Mouse (Mus musculus): ENCODE measurements at regions not wholly inside any gene's neighbourhood (a gene's known extent, or its start where the extent isn't known, plus 50 kb on each side); places are given as distances from the start of the nearest gene placed in this dataset.
A peak's percentile ranks its signal among the peaks of the same experiment; 100 is the strongest.

DNA sequence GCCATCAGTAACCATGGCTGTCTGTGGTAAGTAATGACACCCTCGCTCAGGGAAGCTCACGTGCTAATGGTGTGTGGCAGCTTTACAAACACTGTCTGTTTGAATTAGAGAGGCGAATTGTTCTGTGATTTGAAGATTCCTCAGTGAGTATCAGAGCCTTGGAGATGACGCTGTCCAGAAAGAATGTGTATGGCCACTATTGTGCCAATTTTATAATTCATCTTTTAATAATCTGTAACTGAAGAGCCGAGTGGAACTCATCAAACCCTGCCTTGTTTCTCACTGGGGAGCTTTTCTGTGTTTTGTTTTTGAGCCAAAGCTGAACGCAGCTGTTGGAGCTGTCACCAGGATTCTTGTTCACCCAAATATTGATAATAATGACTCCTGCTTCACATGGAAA, 171.7 kb downstream of the Dact1 start:
- no peak for DNase-seq (ENCODE audit: low spot score in 2 of 2)

DNA sequence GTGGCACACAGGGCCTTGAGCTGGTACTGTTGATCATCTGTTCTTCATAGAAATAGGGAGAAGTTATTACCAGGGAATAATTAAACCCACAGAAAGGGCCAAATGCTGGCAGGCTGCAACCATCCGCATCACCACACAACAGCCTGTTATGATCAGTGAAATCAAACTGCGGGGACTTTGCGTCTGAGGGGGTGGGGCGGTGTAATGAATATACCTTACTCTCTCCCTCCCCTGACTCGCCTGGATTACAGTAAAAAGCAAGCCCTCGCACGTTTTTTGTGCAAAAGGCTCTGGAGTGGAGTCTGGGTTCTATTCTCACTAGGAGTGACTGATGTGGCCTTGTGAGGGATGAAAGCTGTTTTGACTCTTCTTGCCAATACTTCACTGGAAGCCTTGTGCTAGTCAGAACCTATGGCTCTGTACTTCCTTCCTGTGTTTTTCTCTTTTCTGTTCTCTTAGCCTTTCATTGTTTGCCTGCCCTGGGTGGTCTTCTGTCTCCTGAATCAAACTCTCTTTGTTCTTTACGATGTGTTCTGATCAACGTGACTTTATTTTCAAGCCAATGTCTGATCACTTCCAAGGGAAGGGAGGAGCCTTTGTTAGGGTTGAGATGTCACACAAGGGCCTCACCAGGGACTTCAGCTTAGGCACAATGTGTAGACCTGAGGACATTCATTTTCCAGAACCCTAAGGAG, 172.4 kb downstream of the Dact1 start:
- no peak for DNase-seq (ENCODE audit: low spot score in 2 of 2)

DNA sequence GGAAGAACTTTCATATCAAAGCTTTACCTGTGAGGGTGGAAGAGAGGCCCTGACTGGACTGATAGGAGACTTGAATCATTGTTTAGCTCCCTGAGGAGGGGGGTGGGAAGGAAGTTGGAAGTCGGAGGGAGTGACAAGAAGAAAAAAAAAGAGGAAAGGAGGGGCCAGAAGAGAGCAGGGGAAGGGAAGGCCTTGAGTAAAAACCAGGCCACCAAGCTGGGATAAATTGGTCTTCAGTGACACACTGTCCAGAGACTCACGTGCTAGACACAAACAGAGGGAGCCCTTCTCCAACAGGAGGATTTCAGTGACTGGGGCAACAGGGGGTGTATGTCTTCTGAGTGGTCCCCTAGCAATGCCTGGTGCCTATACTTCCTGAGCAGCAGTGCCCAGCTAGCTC, 172.9 kb downstream of the Dact1 start:
- DNase-seq (ENCODE audit: low spot score in 2 of 2) = no peak

DNA sequence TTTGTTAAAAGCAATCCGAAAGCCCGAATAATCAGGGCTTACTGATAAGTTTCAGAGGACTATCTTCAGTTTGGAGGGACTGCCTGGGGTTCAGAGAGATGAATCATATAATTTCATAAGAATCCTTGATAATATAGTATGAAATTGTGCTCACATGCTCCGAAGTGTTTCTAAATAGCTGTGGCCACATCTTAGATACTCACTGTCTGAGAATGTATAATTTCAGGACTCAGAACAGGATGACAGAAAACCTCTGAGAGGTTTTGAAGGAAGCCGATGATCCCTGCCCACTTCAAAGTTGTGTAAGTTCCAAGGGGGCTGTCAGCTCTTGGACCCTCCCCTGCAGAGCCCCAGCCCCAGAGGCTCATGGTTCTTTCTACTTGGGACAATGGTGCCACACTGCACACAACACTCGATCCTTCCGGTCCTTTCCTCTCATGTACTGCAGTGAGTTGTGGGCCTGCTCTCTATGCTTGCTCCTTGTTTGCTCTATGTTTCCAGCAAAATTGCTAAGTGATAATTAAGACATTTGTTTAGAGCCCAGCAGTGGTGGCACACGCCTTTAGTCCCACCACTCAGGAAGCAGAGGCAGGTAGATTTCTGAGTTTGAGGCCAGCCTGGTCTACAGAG, 174.0 kb downstream of the Dact1 start:
- no peak for DNase-seq (ENCODE audit: low spot score in 2 of 2)

DNA sequence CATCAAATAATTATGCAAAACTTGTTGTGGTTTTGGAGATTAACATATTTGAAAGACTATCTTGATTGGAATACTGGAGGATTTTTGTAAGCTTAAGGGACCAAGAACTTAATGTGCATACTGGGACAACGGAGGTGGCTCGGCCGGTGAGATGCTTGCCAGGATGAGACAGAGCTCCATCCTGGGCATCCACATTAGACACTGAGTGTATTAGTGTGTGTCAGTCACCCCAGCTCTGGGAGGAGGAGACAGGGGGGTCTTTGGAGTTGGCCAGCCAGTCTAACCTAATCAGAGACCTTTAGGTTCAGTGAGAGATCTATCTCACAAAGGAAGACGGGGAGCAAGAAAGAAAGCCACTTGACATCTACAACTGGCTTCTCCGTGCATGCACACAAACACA, 174.6 kb downstream of the Dact1 start:
- no peak for DNase-seq (ENCODE audit: low spot score in 2 of 2)

DNA sequence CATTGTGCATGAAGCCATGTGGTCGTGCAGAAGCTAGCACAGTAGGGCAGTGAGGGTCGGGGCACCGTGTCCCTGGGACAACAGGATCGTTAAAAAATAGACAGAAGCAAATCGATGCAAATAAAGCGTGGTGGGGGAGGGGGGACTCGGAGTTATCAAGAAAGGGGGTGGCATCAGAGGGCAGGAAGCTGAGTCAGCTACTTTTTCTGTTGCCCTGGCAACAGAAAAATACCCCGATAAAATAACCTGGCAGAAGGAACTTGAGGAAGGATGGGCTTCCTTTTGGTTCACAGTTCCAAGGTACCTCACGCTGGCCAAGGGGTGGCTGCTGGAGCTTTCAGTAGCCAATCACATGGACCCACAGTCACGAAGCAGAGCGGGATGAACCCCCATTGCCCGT, 176.4 kb downstream of the Dact1 start:
- no peak for DNase-seq (ENCODE audit: low spot score in 2 of 2)

DNA sequence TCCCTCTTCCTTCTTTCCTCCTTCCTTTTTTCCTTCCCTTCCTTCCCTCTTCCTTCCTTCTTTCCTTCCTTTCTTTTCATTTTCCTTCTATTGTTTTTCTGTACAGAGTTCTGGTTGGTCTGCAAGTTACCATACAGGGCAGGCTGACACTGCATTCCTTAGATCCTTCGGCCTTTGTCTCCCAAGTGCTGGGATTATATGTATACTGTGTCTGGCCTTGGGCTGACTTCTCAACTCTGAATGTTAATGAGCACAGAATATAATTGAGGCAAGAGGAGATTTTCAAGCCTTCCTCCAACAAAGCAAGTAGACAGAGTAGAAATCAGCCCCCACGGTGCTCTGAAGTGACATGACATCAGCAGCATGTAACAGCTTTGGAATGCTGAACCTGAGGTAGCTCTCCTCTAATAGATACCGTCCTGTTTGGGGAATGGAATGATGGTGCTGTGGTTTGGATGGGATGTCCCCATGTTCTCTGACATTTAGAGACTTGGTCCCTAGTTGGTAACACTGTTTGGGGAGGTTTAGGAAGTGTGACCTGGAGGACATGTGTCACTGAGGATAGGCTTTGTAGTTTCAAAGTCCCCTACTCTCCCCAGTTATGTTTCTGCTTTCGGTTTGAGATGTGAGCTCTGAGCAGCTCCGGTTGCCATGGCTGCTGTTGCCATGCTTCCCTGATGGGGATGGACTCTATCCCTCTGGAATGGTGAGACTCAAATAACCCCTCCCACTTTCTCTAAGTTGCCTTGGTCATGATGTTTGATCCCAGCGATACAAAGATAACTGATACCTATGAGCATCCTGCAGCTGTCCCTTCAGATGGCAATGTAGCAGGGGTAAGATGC, 178.1 kb downstream of the Dact1 start:
- peak in 1 of 2 experiments; percentile 20 for DNase-seq (ENCODE audit: low spot score in 2 of 2)

DNA sequence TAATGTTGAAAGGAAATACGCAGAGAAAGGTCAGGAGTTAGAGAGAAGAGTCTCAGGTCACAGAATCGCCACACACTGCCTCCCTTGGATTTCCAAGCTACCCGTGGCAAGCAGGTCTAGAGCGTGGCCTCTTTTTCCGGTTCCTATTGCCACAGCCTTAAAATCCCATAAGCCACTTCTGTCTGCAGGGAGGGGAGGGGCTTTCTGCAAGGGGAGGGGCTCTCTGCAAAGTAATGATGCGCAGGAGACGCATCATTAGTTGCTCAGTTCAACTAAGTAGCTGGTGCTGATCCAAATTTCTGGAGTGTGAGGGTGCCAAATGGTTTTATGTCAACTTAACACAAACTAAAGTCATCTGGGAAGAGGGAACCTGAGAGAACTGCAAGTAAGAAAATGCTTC, 179.6 kb downstream of the Dact1 start:
- no peak for DNase-seq (ENCODE audit: low spot score in 2 of 2)

DNA sequence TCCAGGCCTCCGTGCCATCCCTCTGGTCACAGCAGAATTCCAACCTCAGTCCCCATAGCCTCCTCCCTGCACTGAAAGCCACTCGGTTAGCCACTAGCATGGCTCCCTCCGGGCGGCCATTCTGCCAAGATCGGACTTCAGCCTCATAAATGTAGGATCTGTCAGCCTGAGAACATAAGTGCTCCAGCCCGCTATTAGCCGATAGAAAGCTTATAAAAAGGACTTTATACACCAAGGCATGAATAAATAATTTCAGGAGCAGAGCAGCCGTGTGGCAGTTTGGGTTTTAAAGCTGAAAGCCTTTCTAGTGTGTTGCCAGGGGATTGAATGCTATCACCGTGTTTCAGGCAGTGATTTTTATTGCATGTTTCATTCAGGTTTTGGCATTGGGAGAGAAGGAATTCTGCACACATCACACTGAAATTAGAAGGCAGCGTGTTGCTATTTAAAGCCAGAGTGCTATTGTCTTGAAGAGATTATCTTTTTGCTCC, 185.2 kb downstream of the Dact1 start:
- no peak for DNase-seq (ENCODE audit: low spot score in 2 of 2)

DNA sequence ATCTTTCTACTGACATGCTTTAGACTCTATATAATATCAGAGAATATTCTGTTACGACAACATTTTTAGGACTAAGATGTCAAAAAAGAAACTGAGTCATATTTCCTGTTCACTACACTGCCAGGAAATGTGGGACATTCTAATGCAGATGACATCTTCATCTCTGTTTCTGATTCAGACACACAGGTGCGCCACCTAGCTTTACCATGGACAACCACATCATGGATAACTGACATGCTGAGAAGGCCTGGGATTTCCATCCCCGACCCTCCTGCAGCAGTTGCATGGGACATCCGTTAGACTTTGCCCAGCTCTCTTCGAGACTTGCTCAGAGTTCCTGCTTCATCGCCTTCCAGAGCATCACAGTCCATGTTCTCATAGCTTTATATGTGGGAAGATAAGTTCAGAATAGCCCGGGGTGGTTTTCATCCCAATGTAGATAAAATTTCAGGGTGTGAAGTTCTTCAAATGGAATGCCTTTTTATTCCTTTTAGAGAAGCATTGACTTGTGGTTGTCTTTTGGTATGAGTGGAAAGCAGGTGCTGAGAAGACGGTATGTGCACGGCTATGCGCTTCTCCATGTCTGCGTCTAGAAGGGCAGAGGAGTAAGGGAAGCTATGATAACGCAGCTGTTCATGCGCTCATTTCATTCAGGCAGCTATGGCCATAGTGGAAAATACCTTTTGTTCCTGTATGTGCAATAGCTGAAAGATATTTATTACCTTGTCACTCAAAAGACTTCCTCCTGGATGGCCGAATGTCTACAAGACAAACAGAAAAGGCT, 188.8 kb downstream of the Dact1 start:
- DNase-seq (ENCODE audit: low spot score in 2 of 2) = no peak

DNA sequence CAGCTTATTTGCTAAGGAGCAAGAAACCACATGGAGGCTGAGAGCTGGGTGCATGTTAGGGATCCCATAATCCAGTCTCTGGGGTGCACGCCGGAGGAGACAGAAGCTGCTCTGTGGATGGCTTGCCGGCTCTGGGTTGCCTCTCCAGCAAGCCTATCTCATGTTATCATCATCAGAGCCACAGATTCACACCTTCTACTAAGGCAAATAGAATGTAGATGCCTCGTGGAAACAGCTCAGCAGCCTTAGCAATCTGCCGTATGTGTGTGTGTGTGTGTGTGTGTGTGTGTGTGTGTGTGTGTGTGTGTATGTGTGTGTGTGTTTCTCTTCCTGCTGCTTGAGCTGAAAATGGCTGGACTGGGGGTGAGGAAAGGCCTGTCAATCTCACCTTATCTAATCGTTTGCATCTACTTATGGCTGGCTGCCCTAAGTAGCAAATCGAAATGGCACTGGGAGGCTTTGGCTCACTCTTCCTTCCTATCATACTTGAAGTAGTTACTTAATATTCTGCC, 191.7 kb downstream of the Dact1 start:
- no peak for DNase-seq (ENCODE audit: low spot score in 2 of 2)

DNA sequence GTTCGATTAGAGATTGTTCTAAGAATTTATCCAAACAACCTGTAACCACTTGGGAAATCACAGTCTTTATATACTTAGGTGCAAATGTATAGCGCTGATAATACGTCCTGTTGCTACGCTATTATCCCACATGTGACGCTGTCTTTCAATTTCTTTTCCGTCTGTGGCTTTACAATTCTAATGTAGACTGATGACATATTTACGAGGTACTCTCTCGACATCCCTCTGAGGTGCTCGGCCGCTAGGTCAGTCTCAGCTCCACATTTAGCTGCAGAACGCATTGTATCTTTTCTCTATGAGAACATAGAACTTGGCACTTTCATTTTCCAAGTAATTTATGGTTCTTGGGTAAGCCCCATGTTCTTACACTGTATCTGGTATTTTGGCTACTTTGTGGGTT, 193.6 kb downstream of the Dact1 start:
- no peak for DNase-seq (ENCODE audit: low spot score in 2 of 2)

DNA sequence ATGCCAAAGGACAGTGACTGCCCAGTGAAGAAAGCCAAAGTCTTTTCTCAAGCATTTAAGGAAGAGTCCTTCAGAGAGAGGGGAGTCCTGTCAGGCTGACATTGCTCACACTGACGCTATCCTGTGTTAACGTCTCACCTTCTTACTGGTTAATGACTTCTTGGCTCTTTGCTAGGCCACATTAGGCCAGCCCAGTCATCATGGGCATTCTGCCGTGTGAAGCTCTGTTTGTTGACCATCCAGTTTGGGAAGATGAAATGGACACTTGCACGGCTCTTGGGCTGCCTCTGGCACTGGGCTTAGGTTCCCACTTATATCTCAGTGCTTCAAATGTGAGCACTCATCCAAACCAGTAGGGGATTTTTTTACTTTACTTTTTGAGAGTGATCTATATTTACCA, 196.5 kb downstream of the Dact1 start:
- DNase-seq (ENCODE audit: low spot score in 2 of 2) = no peak

DNA sequence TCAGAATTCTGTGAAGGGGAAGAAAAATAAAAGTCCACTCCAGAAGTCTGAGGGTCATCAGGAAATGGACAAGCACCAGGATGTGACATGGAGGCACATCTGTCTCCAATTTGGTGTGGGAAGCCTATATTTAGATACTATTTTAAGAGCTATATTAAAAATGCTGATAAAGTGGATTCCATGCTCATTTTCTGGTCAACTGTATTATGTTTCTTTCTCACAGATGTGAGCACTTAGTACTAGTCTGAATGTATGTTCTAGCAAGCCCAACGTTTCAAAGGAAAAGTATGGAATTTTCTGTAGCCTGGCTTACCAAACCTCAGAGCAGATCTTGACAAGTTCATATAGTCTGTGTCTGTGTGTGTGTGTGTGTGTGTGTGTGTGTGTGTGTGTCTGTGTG, 197.0 kb downstream of the Dact1 start:
- DNase-seq (ENCODE audit: low spot score in 2 of 2) = no peak

DNA sequence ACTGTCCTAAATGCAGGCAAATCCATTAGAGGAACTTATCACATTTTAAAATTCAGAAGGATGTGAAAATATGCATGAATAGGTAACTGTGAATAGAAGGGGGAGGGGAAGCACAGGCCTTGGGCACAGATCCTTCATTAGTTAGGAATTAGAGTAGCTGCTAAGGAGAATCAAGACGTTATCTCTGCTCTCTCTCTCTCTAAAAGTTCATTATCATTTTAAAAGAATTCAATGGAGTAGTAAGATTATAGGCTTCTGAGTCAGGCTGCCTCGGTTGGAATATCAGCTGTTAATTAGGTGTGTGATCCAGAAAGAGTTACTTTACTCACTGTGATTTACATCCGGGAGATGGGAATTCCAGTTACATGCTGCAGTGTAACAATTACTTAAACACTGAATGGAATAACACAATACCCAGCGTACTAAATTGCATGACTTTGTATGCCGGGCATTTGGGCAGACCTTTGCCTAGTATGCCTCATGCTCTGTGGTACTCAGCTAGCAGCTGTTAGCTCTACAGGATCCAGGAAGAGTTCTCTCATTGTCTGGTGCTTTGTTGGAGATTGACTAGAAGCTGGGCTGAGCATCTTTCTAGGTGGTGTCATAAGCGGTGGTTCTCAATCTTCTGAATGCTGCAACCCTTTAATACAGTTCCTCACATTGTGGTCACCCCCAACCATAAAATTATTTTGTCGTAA, 203.4 kb downstream of the Dact1 start:
- no peak for DNase-seq (ENCODE audit: low spot score in 2 of 2)

DNA sequence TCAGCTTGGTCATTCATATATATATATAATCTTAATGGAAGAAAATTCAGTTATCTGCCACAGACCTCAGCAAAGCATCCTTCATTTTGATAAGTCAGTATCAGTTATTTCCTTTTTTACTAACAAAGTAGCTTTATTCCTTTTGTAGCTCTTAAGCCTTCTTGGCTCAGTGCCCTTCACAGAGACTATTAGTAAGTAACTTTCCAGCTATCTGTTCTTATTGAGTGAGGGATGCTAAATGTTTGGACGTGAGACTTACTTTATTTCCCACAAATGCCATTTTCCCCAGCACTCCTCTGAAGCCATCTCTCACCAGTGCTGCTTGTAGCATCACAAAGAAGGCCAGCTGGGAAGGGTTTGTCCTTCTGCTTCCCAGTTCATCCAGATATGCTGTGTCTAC, 209.8 kb downstream of the Dact1 start:
- no peak for DNase-seq (ENCODE audit: low spot score in 2 of 2)

DNA sequence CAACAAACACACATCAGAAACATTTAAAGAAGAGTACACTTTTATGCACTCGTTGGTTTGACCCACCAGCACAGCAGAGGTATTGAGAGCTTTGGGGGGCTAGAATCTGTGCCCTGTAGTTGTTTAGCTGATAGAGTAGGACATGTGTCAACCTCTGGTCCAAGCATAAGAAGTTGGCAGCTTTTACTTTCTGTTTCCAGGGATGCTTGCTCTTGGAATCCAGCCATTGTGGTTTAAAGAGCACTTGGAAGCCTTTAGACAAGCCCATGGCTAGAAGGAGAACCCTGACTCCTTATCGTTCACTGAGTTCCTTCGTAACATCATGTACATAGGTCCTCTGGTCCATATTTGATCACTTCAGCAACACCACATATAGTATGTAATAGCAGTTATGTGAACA, 212.3 kb downstream of the Dact1 start:
- DNase-seq (ENCODE audit: low spot score in 2 of 2) = no peak

DNA sequence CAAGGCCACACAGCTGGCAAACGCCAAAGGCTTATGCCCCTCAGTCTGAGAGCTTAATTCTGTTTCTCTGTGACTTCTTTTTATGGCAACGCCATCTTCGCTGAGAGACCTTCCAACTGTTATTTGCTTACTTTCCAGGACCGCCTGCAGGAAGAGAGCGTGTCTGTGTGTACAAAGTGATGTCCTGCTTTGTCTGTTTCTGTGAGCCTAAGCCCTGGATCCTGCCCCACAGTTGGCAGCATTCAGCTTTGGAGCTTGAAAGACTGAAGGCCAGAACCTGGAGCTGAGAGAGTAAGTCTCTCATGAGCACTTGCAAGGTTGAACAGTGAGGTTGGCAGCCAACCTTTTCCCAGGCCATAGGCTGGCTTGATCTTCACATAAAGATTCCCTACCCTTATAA, 212.8 kb downstream of the Dact1 start:
- no peak for DNase-seq (ENCODE audit: low spot score in 2 of 2)

DNA sequence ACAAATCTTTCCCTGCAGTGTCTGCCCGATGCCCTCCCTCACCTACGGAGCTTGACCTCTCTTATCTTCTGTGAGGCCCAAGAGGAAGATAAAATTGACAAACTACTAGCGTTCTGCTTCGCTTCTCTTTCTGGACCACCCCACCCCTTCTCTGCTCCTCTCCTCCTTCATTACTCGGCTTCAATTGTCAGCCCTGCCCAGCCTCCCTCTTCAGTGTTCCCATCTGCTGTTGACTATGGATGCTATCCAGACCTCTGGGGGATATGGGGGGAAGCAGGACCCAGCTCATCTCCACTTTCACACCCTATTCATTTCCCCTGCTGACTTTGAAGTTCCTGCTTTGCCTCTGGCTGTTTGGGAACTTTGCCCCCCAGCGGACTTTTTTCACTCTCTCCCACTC, 214.5 kb downstream of the Dact1 start:
- no peak for DNase-seq (ENCODE audit: low spot score in 2 of 2)

DNA sequence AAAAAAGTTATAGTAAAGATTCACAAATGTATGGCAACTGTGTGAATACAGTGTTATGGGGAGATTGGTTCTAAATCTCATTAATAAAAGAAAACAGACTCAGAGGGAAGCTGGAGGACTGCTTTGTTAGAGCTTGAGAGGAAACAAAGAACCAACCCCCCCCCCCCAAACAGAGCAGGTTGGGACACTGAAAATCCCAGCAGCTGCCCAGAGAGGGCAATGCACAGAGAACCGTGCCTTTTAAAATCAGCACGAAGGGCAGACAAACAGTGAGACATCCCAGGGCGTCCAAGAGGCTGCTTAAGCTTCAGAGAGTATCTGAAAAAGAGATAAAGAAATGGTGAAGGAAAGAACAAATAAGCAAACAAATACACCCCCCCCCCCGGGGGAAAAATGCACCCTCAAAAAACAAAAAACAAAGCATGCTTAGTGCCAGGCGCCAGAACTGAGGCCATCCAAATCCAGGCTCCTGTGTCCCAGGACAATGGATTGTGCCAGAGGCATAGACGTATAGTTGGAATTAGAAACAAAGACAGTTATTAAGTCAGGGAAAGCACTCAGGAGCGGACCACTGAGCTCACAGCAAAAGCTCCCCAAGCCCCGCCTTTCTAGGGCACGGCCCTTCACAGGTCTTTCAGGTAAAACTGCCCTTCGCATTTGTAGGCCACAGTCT, 215.7 kb downstream of the Dact1 start:
- DNase-seq (ENCODE audit: low spot score in 2 of 2) = no peak

DNA sequence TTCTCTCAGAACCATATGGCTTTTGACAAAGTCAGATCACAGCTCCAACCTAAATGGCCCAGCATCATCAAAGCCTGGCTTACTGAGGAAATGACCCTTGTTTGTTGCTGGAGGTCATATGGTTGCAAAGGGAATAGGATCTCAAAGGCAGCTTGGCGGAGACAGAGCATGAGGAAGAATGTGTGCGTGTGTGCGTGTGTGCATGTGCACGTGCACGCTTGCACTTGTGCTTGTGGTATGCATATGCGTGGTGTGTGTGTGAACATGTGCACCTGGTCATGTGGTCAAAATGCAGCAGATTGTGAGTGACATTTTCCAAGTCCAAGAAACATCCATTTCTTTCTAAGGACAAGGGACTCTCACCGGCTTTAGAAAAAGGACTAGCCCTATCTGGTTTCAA, 216.9 kb downstream of the Dact1 start:
- no peak for DNase-seq (ENCODE audit: low spot score in 2 of 2)

Data from frontal cortex, postnatal 36 days (tissue).